Mouse (Mus musculus) olfactory bulb, adult 2 months (tissue): ENCODE data around the gene Acads.

ENCODE experiments used
- CTCF ChIP-seq: fragments of 200-500 bp; IDR thresholded peaks from 2 replicates; pipeline ENCODE4 v1.5.1; 2012; ENCODE audit warnings: low read depth, mild to moderate bottlenecking, low read length, moderate library complexity; ENCODE audit not compliant: insufficient read depth
- POLR2A ChIP-seq: fragments of 200-500 bp; IDR thresholded peaks from 2 replicates; pipeline ENCODE4 v1.6.1; 2012; ENCODE audit warnings: mild to moderate bottlenecking, low read depth, low read length, moderate library complexity; ENCODE audit not compliant: insufficient read depth

- no peak for TF ChIP-seq CTCF
- TF ChIP-seq POLR2A, result no peak
Measured at GRCm38 (mm10) chr5:115102231-115102630, 16.9 kb downstream of the Acads start.
